13 mouse cellular contexts compared by ENCODE assay signal in the genomic region with DNA sequence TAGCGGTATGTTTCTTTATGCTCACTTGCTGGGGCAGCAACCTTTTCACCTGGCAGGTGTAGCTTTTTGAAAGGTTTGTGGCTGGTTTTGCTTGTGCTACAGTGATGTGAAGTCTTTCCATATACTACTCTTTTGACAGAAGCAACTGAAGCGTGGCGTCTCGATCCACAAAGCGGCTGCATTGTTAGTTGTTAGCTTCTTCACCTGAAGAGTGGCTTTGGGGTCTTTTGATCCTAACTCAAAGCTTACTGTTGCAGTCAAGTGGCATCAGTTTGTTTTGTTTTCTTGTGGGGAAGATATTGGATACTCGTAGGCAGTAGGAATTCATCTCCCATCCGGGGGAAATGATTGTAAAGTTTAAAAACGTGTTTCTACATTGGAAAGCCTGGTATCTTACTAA.
DNase-seq lines count a peak whose midpoint lies in the region; ATAC-seq and TF ChIP-seq lines count a peak whose summit lies in the region.
"Had no signal": no experiment of that assay in that cellular context is flagged by ENCODE, and none has a peak within 500 bp of the region (broad histone marks: within the 10 kb centered on the region; RNA-seq: fewer than 3 reads in every experiment).

No protein-coding gene starts in this region.

- no peak overlapping the region for H3K9ac ChIP-seq in midbrain, embryonic 11.5 days (ENCODE audit: low read length)
- H3K9ac ChIP-seq in midbrain, embryonic 16.5 days (ENCODE audit: low read depth, low read length), result no peak overlapping the region

- H3K4me2 ChIP-seq in midbrain, embryonic 11.5 days, result no peak overlapping the region
- no peak overlapping the region for H3K4me2 ChIP-seq in midbrain, embryonic 16.5 days (ENCODE audit: low read length)
- H3K4me2 ChIP-seq in myocyte (ENCODE audit: low read depth), result peak overlapping the region; percentile 61

- H3K9me3 ChIP-seq in midbrain, embryonic 11.5 days (ENCODE audit: control insufficient read depth, low read length), result no peaks in the 10 kb centered on the region
- H3K9me3 ChIP-seq in midbrain, embryonic 16.5 days (replicated peaks; ENCODE audit: control insufficient read depth, low read length, poor library complexity, severe bottlenecking), result no peaks in the 10 kb centered on the region
- H3K9me3 ChIP-seq: G1E had no signal

- no peaks in the 10 kb centered on the region for H3K36me3 ChIP-seq in midbrain, embryonic 11.5 days (ENCODE audit: control insufficient read depth, insufficient read depth, low read length)
- no peaks in the 10 kb centered on the region for H3K36me3 ChIP-seq in midbrain, embryonic 16.5 days (ENCODE audit: control insufficient read depth, insufficient read depth, low read length)
- no peaks in the 10 kb centered on the region for H3K36me3 ChIP-seq in myocyte (ENCODE audit: control insufficient read depth, insufficient read depth)
- H3K36me3 ChIP-seq: G1E had no signal

- no peak overlapping the region for H3K4me3 ChIP-seq in midbrain, embryonic 11.5 days (ENCODE audit: low read depth, low read length)
- no peak overlapping the region for H3K4me3 ChIP-seq in midbrain, embryonic 16.5 days (ENCODE audit: low read depth, low read length)
- H3K4me3 ChIP-seq in myocyte, result no peak overlapping the region

- no peak overlapping the region for H3ac ChIP-seq in myocyte (ENCODE audit: control insufficient read depth, insufficient read length)

- H3K79me2 ChIP-seq in myocyte (ENCODE audit: control insufficient read depth, insufficient read depth), result no peaks in the 10 kb centered on the region

- no peak overlapping the region for H3K27ac ChIP-seq in midbrain, embryonic 11.5 days (ENCODE audit: low read depth, low read length)
- H3K27ac ChIP-seq in midbrain, embryonic 16.5 days (ENCODE audit: low read length), result no peak overlapping the region

- TF ChIP-seq POLR2A in myocyte (IDR thresholded peaks at IDR 0.05; ENCODE audit: insufficient read length, low read depth), result no peak

- H3K27me3 ChIP-seq in midbrain, embryonic 11.5 days (ENCODE audit: control insufficient read depth, insufficient read depth, low read length), result no peaks in the 10 kb centered on the region
- no peaks in the 10 kb centered on the region for H3K27me3 ChIP-seq in midbrain, embryonic 16.5 days (ENCODE audit: control insufficient read depth, insufficient read depth, low read depth, low read length)
- no peaks in the 10 kb centered on the region for H3K27me3 ChIP-seq in myocyte (ENCODE audit: control insufficient read depth, insufficient read depth, insufficient read length)
- H3K27me3 ChIP-seq: CH12.LX, Patski had no signal

- no peak for ATAC-seq in midbrain, embryonic 11.5 days (ENCODE audit: low FRiP score)
- ATAC-seq in midbrain, embryonic 16.5 days, result no peak
- ATAC-seq: activated CD4-positive, CD25-positive, alpha-beta regulatory T cell, adult 4 months; CD4-positive, CD25-positive, alpha-beta regulatory T cell, adult 4 months had no signal

- peaks cover 4% of the 10 kb centered on the region; the same call in 1 of the 2 replicates for H3K4me1 ChIP-seq in midbrain, embryonic 11.5 days (ENCODE audit: control insufficient read depth, insufficient read depth, low read length)
- H3K4me1 ChIP-seq in midbrain, embryonic 16.5 days (ENCODE audit: control insufficient read depth, insufficient read depth, low read length), result no peaks in the 10 kb centered on the region

- peak; percentile 72 for DNase-seq in midbrain, embryonic 11.5 days (ENCODE audit: low spot score, missing footprints)
- DNase-seq in cerebellum, postnatal 14 days, result no peak
- DNase-seq: B cell, adult 2 months; cerebellum, adult 11 months; cerebellum, adult 11-12 months; cerebellum, adult 18-20 months had no signal

- 74% methylated on average over 8 of the region's 8 CpGs for WGBS in midbrain, embryonic 11.5 days
- 76% methylated on average over 8 of the region's 8 CpGs for WGBS in midbrain, embryonic 16.5 days

TF ChIP-seq in myocyte, 11 proteins besides CTCF, POLR2A, EP300 and RAD21:
- TF ChIP-seq MYOG (IDR thresholded peaks at IDR 0.05; ENCODE audit: control insufficient read depth in 1 of 3, insufficient read depth in 1 of 3, insufficient read length in 2 of 3, low read depth in 2 of 3) (no peak), TCF12 (IDR thresholded peaks at IDR 0.05; ENCODE audit: insufficient read depth, poor library complexity, severe bottlenecking) (no peak), TCF3 (IDR thresholded peaks at IDR 0.05; ENCODE audit: insufficient read length, low read depth) (no peak), MYOD1 (IDR thresholded peaks at IDR 0.05; ENCODE audit: control insufficient read depth in 1 of 3, insufficient read length in 2 of 3, low read depth in 2 of 3) (no peak), USF1 (IDR thresholded peaks at IDR 0.05; ENCODE audit: low read depth) (no peak), CEBPB (IDR thresholded peaks at IDR 0.05; ENCODE audit: insufficient read depth, poor library complexity, severe bottlenecking) (no peak), SRF (IDR thresholded peaks at IDR 0.05; ENCODE audit: control insufficient read depth, insufficient read length, low read depth) (no peak)
